Mouse (Mus musculus) forebrain, embryonic 13.5 days (tissue): ENCODE results near the gene Agpat3. TPM values are rescaled to one million over a fixed set of nuclear protein-coding genes. Genes with fewer than 3 reads are reported as not detected.

ENCODE experiments used
- ATAC-seq: fragments of 200-750 bp; cut with Nextera tagmentation; 2 replicates; pipeline ENCODE4 v1.8.0; 2017
- H3K27ac ChIP-seq: fragments of 300-500 bp; sonication (generic); 2 replicates; pipeline ENCODE4 v1.5.1; 2015; ENCODE audit warnings: inconsistent platforms, mild to moderate bottlenecking, moderate library complexity
- H3K27me3 ChIP-seq: fragments of 300-500 bp; sonication (generic); 2 replicates; pipeline ENCODE4 v1.6.1; 2015; ENCODE audit warnings: mild to moderate bottlenecking, inconsistent platforms
- H3K36me3 ChIP-seq: fragments of 300-500 bp; sonication (generic); 2 replicates; pipeline ENCODE4 v1.6.1; 2015; ENCODE audit warnings: mild to moderate bottlenecking, inconsistent platforms; ENCODE audit not compliant: poor library complexity, severe bottlenecking
- H3K4me1 ChIP-seq: fragments of 300-500 bp; sonication (generic); 2 replicates; pipeline ENCODE4 v1.6.1; 2015; ENCODE audit warnings: inconsistent platforms
- H3K4me2 ChIP-seq: fragments of 300-500 bp; sonication (generic); 2 replicates; pipeline ENCODE4 v1.6.1; 2015; ENCODE audit warnings: inconsistent platforms, mild to moderate bottlenecking, moderate library complexity
- H3K4me3 ChIP-seq: fragments of 300-500 bp; sonication (generic); 2 replicates; pipeline ENCODE4 v1.5.1; 2015; ENCODE audit warnings: mild to moderate bottlenecking, inconsistent platforms
- H3K9ac ChIP-seq: fragments of 300-500 bp; sonication (generic); 2 replicates; pipeline ENCODE4 v1.6.1; 2015; ENCODE audit warnings: mild to moderate bottlenecking, inconsistent platforms
- H3K9me3 ChIP-seq: fragments of 300-500 bp; sonication (generic); replicated peaks from 2 replicates; pipeline ENCODE4 v1.6.1; 2016; ENCODE audit warnings: inconsistent platforms
- WGBS: fragments of 180-500 bp; shearing (Covaris S2); methylation state at CpG from one replicate; pipeline ENCODE4 v1.1.7; 2015; 5-methylcytosine and 5-hydroxymethylcytosine counted together
- polyA plus RNA-seq: library from polyadenylated mRNA; unstranded; fragments of >200 nt; fragmentation: Nextera tagmentation; extraction: Ambion mirVana; gene quantifications from 2 replicates; pipeline ENCODE4 v1.2.1, GENCODE M21; 2015

Gene Agpat3
- polyA plus RNA-seq, 1 experiment from 2014 or later = 50.0 TPM

DNA sequence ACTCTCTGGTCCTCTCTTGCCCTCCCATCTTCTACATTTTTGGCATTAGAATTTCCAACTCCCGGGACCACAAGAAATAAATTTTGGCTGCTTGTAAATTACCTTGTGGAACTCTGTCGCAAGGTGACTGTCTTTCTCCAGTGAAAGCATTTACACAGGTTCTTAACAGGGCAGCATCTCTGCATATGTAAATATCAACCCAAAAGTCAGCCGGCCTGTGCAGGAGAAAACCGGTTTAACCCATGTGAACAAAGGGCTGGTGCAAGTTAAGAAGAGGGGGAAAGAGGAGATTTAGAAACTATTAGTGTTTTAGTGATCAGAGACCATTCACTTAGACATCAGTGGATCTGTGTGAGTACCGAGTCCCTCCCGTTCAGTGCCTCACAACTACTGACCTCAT, 92.6 kb downstream of the Agpat3 start:
- no peaks in the 10 kb centered on the region for H3K4me1 ChIP-seq
- no peaks in the 10 kb centered on the region for H3K36me3 ChIP-seq
- no peaks in the 10 kb centered on the region for H3K9me3 ChIP-seq
- no peak overlapping the region for H3K27ac ChIP-seq
- 57% methylated on average over 6 of the region's 6 CpGs for WGBS
- H3K9ac ChIP-seq = no peak overlapping the region
- no peak for ATAC-seq
- no peak overlapping the region for H3K4me2 ChIP-seq
- H3K27me3 ChIP-seq = no peaks in the 10 kb centered on the region
- no peak overlapping the region for H3K4me3 ChIP-seq

DNA sequence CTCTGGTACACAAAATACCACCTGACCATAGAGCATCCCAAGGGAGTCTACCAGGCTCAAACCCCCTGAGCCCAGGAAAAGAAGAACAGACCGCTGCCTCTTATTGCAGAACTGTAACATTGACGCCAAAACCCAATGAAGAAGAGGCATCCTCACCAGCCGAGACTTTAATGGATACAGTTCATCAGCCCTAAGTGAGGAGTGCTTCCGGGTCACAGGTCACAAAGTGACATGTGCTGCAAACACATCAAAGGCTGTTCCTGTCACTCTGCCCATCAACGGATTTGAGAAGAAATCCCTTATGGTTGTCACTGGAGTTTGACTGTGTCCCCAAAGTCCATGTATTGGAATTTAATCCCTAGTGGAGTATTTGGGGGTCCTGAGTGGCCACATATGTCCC, 93.1 kb downstream of the Agpat3 start:
- no peak for ATAC-seq
- no peaks in the 10 kb centered on the region for H3K27me3 ChIP-seq
- H3K4me2 ChIP-seq = no peak overlapping the region
- no peaks in the 10 kb centered on the region for H3K9me3 ChIP-seq
- H3K4me1 ChIP-seq = no peaks in the 10 kb centered on the region
- no peaks in the 10 kb centered on the region for H3K36me3 ChIP-seq
- no peak overlapping the region for H3K4me3 ChIP-seq
- H3K9ac ChIP-seq = no peak overlapping the region
- WGBS = 84% methylated on average over 5 of the region's 5 CpGs
- H3K27ac ChIP-seq = no peak overlapping the region

DNA sequence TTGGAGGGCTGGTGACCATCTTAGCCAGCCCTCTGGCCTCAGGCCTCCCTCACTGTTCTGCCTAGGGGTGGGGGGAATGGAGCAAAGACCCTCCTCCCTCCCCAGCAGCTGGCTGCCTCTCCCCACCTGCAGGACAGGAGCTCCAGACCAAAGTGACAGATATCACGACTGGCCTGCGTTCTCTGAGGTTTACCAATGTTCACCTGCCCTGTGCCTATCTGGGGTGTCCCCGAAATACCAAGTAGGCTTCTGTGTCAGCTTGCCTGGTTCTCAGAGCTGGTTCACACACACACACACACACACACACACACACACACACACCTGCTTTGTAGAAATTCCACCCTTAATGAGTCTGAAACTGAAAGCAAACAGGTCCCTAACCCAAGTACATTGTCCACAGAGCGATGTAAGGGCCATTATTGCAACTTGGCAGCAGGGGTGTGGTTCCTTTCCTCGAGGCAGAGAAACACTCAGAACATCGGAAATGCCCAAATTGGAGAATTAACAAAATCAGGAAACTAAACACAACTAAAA, 94.1 kb downstream of the Agpat3 start:
- Histone ChIP-seq H3K36me3 (no peaks in the 10 kb centered on the region), H3K4me1 (no peaks in the 10 kb centered on the region), H3K27me3 (no peaks in the 10 kb centered on the region), H3K27ac (no peak overlapping the region), H3K4me2 (no peak overlapping the region), H3K4me3 (no peak overlapping the region), H3K9me3 (no peaks in the 10 kb centered on the region), H3K9ac (no peak overlapping the region)
- 75% methylated on average over 6 of the region's 6 CpGs for WGBS
- no peak for ATAC-seq

DNA sequence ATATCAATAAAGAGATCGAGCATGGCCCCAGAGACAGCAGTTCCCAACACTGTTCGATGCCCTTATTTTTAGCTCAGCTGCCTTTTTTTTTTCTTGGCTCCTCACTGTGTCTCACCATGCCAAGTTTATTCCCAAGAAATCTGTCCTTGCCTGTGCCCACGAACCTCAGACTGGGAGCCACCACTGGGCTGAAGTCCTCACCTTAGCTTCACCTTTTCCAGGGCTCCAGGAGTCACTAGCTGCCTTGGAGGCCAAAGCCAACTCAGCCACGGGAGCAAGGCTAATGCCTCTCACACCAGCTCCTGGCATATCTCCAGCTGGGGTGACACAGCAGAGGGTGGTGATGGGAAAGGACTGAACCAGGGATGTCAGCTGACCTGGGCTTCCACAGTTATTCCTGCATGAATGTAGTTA, 96.6 kb downstream of the Agpat3 start:
- no peaks in the 10 kb centered on the region for H3K9me3 ChIP-seq
- no peak overlapping the region for H3K9ac ChIP-seq
- 78% methylated on average over 4 of the region's 4 CpGs for WGBS
- no peak overlapping the region for H3K27ac ChIP-seq
- no peak overlapping the region for H3K4me2 ChIP-seq
- H3K27me3 ChIP-seq = no peaks in the 10 kb centered on the region
- H3K4me1 ChIP-seq = no peaks in the 10 kb centered on the region
- ATAC-seq = no peak
- no peak overlapping the region for H3K4me3 ChIP-seq
- H3K36me3 ChIP-seq = no peaks in the 10 kb centered on the region

DNA sequence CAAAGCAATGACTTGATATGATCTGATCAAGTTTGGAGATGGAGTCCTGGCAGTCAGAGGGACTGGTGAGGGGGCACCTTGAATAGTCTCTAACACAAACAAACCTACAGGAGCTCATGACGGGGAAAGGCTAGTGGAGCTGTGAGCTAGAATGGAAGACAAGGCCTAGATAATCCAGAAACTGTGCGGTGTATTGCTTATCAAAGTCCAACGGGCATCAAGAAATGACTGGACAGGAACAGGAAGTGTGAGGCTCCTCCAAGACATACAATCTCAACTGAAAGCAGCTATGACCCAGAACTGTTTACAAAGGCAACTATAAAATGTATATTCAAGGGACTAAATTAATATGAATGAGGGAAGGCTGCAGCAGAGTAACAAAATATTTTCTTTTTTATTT, 105.1 kb downstream of the Agpat3 start:
- Histone ChIP-seq H3K27me3 (no peaks in the 10 kb centered on the region), H3K4me2 (no peak overlapping the region), H3K4me3 (no peak overlapping the region), H3K36me3 (no peaks in the 10 kb centered on the region), H3K27ac (no peak overlapping the region), H3K4me1 (peaks cover 20% of the 10 kb centered on the region), H3K9ac (no peak overlapping the region), H3K9me3 (no peaks in the 10 kb centered on the region)
- ATAC-seq = no peak
- WGBS = 91% methylated on average over 3 of the region's 3 CpGs

DNA sequence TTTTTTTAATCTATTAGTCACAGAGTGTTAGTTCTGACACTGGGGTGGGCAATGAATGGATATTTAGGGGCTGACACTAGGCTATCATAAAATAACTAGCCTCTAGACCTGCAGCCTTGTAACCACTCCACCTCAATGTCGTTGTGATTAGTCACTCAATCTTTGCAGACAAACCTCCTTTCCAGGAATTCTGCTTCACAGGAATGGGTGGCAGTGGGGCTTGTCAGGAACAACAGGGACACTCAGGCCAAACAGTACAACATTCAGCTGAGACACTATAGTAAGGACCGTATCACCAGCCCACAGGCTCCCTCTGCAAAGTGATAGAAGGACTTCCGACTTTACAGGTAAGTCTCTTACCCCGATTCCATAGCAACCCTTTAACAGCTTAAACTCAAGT, 105.6 kb downstream of the Agpat3 start:
- Histone ChIP-seq H3K4me2 (no peak overlapping the region), H3K9me3 (no peaks in the 10 kb centered on the region), H3K9ac (no peak overlapping the region), H3K4me1 (peaks cover 20% of the 10 kb centered on the region), H3K36me3 (no peaks in the 10 kb centered on the region), H3K27ac (no peak overlapping the region), H3K4me3 (no peak overlapping the region), H3K27me3 (no peaks in the 10 kb centered on the region)
- WGBS = 85% methylated on average over 4 of the region's 4 CpGs
- no peak for ATAC-seq

DNA sequence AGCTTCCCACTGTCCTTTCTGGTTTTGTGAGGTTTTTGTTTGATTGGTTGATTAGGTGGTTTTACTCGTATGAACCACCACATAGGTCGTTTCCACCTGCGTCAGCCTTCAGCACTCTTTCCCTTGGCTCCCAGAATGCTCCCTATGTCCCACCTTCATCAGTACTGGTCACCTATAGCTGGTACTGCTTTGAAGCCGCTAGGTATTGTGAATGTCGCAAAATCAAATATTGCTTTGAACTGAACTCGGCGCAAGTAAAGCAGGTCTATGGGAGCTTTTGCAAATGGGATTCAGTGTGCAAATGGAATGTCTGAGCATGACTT, 107.1 kb downstream of the Agpat3 start:
- H3K9ac ChIP-seq = peak overlapping the region; percentile 87
- WGBS = 16% methylated on average over 7 of the region's 7 CpGs
- no peak; the same call in 1 of the 2 replicates for ATAC-seq
- no peaks in the 10 kb centered on the region for H3K36me3 ChIP-seq
- peak overlapping the region; percentile 92 for H3K4me3 ChIP-seq
- no peaks in the 10 kb centered on the region for H3K9me3 ChIP-seq
- peak overlapping the region; percentile 68 for H3K27ac ChIP-seq
- peaks cover 20% of the 10 kb centered on the region for H3K4me1 ChIP-seq
- no peaks in the 10 kb centered on the region for H3K27me3 ChIP-seq
- peak overlapping the region; percentile 93 for H3K4me2 ChIP-seq

DNA sequence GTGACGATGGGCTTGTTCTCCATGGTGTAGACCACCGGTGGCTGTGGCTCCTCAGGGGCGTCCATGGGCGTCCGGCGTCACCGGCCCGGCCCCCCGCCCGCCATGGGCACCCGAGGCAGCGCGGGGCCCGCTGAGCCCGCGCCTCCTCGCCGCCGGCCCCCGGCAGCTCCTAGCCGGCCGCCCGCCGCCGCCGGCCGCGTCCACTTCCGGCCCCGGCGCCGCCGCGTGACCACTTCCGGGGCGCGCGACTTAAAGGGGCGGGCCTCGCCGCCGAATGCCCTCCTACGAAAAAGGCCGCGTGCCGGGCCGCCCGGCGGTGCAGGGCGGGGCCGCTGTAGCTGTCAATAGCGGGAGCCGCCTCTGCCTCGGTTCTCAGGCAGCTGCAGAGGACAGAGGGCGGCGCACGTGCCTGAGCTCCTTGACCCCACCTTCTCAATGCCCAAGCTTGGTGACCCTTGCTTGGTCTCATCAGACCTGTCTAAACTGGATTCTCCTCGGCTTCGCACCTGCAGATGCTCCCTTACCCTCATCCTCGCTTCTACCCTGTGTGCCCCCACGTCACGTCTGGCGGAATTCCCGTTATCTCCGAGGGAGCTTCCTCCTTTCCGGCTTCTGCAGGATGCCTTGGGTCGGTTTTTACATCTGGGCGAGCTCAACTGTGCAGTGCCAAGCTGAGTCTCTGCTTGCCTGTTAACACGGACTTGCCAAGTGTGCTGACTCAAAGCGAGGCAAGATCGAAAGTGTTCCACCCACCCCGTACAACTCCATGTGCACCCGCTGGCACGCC, 107.7 kb downstream of the Agpat3 start, which contains the start of gene Trappc10:
Gene Trappc10 (minus strand): TSS at position 204 of the 787 bp plus-strand sequence.
- no peaks in the 10 kb centered on the region for H3K27me3 ChIP-seq
- peak within 1 kb of the TSS; percentile 93 for H3K4me2 ChIP-seq
- WGBS = under 1% methylated on average over 62 of the region's 74 CpGs
- no peaks in the 10 kb centered on the region for H3K9me3 ChIP-seq
- peaks cover 20% of the 10 kb centered on the region for H3K4me1 ChIP-seq
- H3K27ac ChIP-seq = peak within 1 kb of the TSS; percentile 68
- no peaks in the 10 kb centered on the region for H3K36me3 ChIP-seq
- peak; percentile 96 for ATAC-seq
- peak within 1 kb of the TSS; percentile 92 for H3K4me3 ChIP-seq
- peak within 1 kb of the TSS; percentile 87 for H3K9ac ChIP-seq

DNA sequence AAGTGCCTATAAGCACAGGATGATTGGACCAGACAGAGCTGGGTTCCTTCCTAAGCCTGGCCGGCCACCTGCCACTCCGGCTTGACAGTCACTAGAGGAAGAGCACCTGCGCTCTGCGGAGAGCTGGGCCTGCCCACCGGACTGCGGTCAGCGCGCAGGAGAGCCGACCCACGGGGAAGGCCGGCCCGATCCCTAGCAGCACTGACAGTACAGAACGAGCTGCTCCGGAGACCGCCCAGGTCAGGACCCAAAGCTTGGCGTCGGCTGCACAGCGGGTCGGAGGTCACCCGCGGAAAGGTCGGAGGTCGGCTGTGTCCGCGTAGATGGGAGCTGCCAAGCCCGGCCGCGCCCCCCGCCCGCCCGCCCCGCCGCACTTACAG, 108.2 kb downstream of the Agpat3 start:
- Histone ChIP-seq H3K9me3 (no peaks in the 10 kb centered on the region), H3K36me3 (0 out of 2 replicates have a peak, but pooled peaks cover 2% of the 10 kb centered on the region), H3K4me1 (peaks cover 20% of the 10 kb centered on the region), H3K4me2 (peak overlapping the region; percentile 93), H3K4me3 (peak overlapping the region; percentile 92), H3K27ac (no peak overlapping the region), H3K27me3 (no peaks in the 10 kb centered on the region), H3K9ac (peak overlapping the region; percentile 87)
- under 1% methylated on average over 25 of the region's 33 CpGs for WGBS
- ATAC-seq = peak; percentile 56

DNA sequence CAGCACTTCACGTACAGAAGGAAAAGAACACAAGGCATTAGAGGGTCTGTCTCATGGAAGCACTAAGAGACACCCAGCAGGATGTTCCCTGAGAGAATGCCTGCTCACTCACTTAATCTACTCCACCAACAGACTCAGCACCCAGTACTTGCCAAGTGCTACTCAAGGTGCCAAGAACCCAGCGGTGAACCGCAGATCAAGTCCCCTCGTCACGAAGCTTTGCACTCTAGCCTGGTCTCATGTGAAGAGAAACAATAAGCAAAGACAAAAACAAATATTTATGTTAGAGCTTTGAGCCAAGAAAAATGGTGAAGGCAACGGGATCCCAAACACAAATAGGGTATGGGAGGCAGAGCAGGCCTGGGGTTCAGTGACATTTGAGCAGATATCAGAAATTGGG, 113.4 kb downstream of the Agpat3 start:
- H3K4me2 ChIP-seq = no peak overlapping the region
- ATAC-seq = no peak
- H3K36me3 ChIP-seq = peaks cover 11% of the 10 kb centered on the region; the same call in 1 of the 2 replicates
- H3K4me1 ChIP-seq = peaks cover 17% of the 10 kb centered on the region
- no peaks in the 10 kb centered on the region for H3K9me3 ChIP-seq
- H3K9ac ChIP-seq = no peak overlapping the region
- WGBS = 89% methylated on average over 6 of the region's 6 CpGs
- no peaks in the 10 kb centered on the region for H3K27me3 ChIP-seq
- H3K4me3 ChIP-seq = no peak overlapping the region
- H3K27ac ChIP-seq = no peak overlapping the region

DNA sequence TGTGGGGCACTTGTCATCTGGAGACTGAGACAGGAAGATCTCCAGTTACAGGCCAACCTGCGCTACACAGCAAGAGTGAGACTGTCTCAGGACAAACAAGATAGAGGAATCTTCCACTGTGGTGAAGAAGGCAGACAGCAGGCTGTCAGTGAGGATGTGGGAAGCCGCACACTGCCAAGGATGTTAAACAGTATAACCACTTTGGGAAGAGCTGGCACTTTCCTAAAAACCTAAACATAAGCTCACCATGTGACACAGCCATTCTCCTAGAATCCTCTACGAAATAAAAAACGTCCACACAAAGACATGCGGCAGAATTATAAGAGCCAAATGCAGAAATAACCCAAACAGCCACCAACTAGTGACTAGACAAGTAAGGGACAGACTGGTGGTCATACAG, 114.0 kb downstream of the Agpat3 start:
- Histone ChIP-seq H3K36me3 (peaks cover 11% of the 10 kb centered on the region; the same call in 1 of the 2 replicates), H3K4me2 (no peak overlapping the region), H3K27me3 (no peaks in the 10 kb centered on the region), H3K9ac (no peak overlapping the region), H3K4me1 (peaks cover 11% of the 10 kb centered on the region), H3K27ac (no peak overlapping the region), H3K9me3 (no peaks in the 10 kb centered on the region), H3K4me3 (no peak overlapping the region)
- 94% methylated on average over 5 of the region's 5 CpGs for WGBS
- ATAC-seq = no peak

DNA sequence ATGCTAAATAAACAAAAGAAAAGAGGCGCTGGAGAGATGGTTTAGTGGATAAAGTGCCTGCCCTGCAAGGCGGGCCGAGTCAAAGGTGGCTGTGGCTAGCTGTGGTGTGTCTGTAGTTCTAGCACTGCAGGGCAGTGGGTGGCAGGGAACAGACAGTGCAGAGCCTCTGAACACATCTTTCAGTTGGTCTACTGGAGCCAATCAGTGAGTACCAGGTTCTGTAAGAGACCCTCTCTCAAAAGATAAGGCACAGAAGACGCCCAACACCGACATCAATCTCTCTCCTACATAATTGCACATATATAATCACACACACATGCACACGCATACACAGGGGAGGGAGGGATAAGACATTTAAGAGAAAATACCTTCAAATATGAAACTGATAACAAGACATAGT, 114.5 kb downstream of the Agpat3 start:
- 88% methylated on average over 6 of the region's 6 CpGs for WGBS
- no peak overlapping the region for H3K27ac ChIP-seq
- H3K9ac ChIP-seq = no peak overlapping the region
- H3K27me3 ChIP-seq = no peaks in the 10 kb centered on the region
- peaks cover 6% of the 10 kb centered on the region for H3K4me1 ChIP-seq
- H3K9me3 ChIP-seq = no peaks in the 10 kb centered on the region
- ATAC-seq = no peak
- H3K4me3 ChIP-seq = no peak overlapping the region
- no peak overlapping the region for H3K4me2 ChIP-seq
- peaks cover 11% of the 10 kb centered on the region; the same call in 1 of the 2 replicates for H3K36me3 ChIP-seq
